Mouse (Mus musculus) liver, embryonic 11.5 days (tissue): ENCODE results near the gene Gm5868. TPM values are rescaled to one million over a fixed set of nuclear protein-coding genes. Genes with fewer than 3 reads are reported as not detected.

Experiments used
- ATAC-seq: fragments of 200-750 bp; cut with Nextera tagmentation; replicated peaks from 2 replicates; pipeline ENCODE4 v1.8.0; 2017; ENCODE audit warnings: moderate number of reproducible peaks, mild to moderate bottlenecking, moderate TSS enrichment, moderate library complexity; ENCODE audit not compliant: low FRiP score
- DNase-seq: peaks from one replicate; pipeline ENCODE4 v3.0.0-alpha.2; 2017; ENCODE audit warnings: low spot score
- H3K27ac ChIP-seq: fragments of 300-500 bp; sonication (generic); 2 replicates; pipeline ENCODE4 v1.5.1; 2014; ENCODE audit warnings: mild to moderate bottlenecking, low read depth, low read length, control low read depth
- H3K27me3 ChIP-seq: fragments of 300-500 bp; sonication (generic); replicated peaks from 2 replicates; pipeline ENCODE4 v1.6.1; 2014; ENCODE audit warnings: low read length, mixed read lengths; ENCODE audit not compliant: control insufficient read depth, insufficient read depth
- H3K36me3 ChIP-seq: fragments of 300-500 bp; sonication (generic); 2 replicates; pipeline ENCODE4 v1.6.1; 2014; ENCODE audit warnings: mild to moderate bottlenecking, low read length, moderate library complexity, mixed read lengths; ENCODE audit not compliant: control insufficient read depth, insufficient read depth
- H3K4me1 ChIP-seq: fragments of 300-500 bp; sonication (generic); replicated peaks from 2 replicates; pipeline ENCODE4 v1.6.1; 2014; ENCODE audit warnings: low read length, mixed read lengths; ENCODE audit not compliant: control insufficient read depth, insufficient read depth
- H3K4me2 ChIP-seq: fragments of 300-500 bp; sonication (generic); 2 replicates; pipeline ENCODE4 v1.6.1; 2014; ENCODE audit warnings: mild to moderate bottlenecking, control low read depth, moderate library complexity
- H3K4me3 ChIP-seq: fragments of 300-500 bp; sonication (generic); 2 replicates; pipeline ENCODE4 v1.5.1; 2014; ENCODE audit warnings: low read depth, low read length, control low read depth
- H3K9ac ChIP-seq: fragments of 300-500 bp; sonication (generic); 2 replicates; pipeline ENCODE4 v1.6.1; 2014; ENCODE audit warnings: low read depth, low read length, control low read depth
- H3K9me3 ChIP-seq: fragments of 300-500 bp; sonication (generic); 2 replicates; pipeline ENCODE4 v1.6.1; 2016; ENCODE audit warnings: low read length, inconsistent platforms, mixed read lengths; ENCODE audit not compliant: control insufficient read depth
- WGBS: fragments of 180-500 bp; shearing (Covaris S2); extraction: QIAGEN DNeasy Blood & Tissue Kit; methylation state at CpG from one replicate; pipeline ENCODE4 v1.1.7; 2014; 5-methylcytosine and 5-hydroxymethylcytosine counted together
- polyA plus RNA-seq: library from polyadenylated mRNA; unstranded; fragments of >200 nt; fragmentation: Nextera tagmentation; extraction: Ambion mirVana; gene quantifications from 2 replicates; pipeline ENCODE4 v1.2.1, GENCODE M21; 2014

Gene Gm5868
- 0.80 and 0.90 TPM in 2 replicates for polyA plus RNA-seq

- no peak within 1 kb of the TSS for H3K9ac ChIP-seq
- H3K36me3 ChIP-seq = no peaks in the 10 kb centered on the region
- no peak within 1 kb of the TSS for H3K27ac ChIP-seq
- H3K27me3 ChIP-seq = peaks cover 19% of the 10 kb centered on the region
- peak within 1 kb of the TSS; percentile 39 for H3K4me3 ChIP-seq
- 5% methylated on average over 37 of the region's 38 CpGs for WGBS
- 0 out of 2 replicates have a peak, but pooled peaks have one; percentile 15 for ATAC-seq
- DNase-seq = peak; percentile 33
- no peaks in the 10 kb centered on the region for H3K4me1 ChIP-seq
- H3K9me3 ChIP-seq = no peaks in the 10 kb centered on the region
- H3K4me2 ChIP-seq = peak within 1 kb of the TSS; percentile 62
These were observed at the start of gene Gm5868 for GRCm38 (mm10) chr5:72587192-72587681. Gene Gm5868, minus strand, starts transcription at chr5:72587551.

- Histone ChIP-seq H3K27ac (no peak overlapping the region), H3K4me2 (no peak overlapping the region), H3K9ac (no peak overlapping the region), H3K9me3 (no peaks in the 10 kb centered on the region), H3K36me3 (no peaks in the 10 kb centered on the region), H3K27me3 (no peaks in the 10 kb centered on the region), H3K4me3 (no peak overlapping the region), H3K4me1 (no peaks in the 10 kb centered on the region)
- WGBS = 86% methylated on average over 3 of the region's 3 CpGs
- no peak for ATAC-seq
- DNase-seq = no peak
These were observed 49.2 kb upstream of the Gm5868 start for GRCm38 (mm10) chr5:72636576-72636975.

- Histone ChIP-seq H3K4me2 (no peak overlapping the region), H3K4me1 (no peaks in the 10 kb centered on the region), H3K9me3 (no peaks in the 10 kb centered on the region), H3K27ac (no peak overlapping the region), H3K4me3 (no peak overlapping the region), H3K9ac (no peak overlapping the region), H3K27me3 (no peaks in the 10 kb centered on the region), H3K36me3 (no peaks in the 10 kb centered on the region)
- ATAC-seq = no peak
- no peak for DNase-seq
- 41% methylated on average over 3 of the region's 3 CpGs for WGBS
These were observed 48.8 kb upstream of the Gm5868 start for GRCm38 (mm10) chr5:72636122-72636521.

- no peaks in the 10 kb centered on the region for H3K4me1 ChIP-seq
- no peak overlapping the region for H3K9ac ChIP-seq
- H3K4me3 ChIP-seq = no peak overlapping the region
- 50% methylated on average over 9 of the region's 9 CpGs for WGBS
- no peak overlapping the region for H3K27ac ChIP-seq
- DNase-seq (no peak), ATAC-seq (no peak)
- H3K27me3 ChIP-seq = no peaks in the 10 kb centered on the region
- no peak overlapping the region for H3K4me2 ChIP-seq
- no peaks in the 10 kb centered on the region for H3K36me3 ChIP-seq
- H3K9me3 ChIP-seq = no peaks in the 10 kb centered on the region
These were observed 47.5 kb upstream of the Gm5868 start for GRCm38 (mm10) chr5:72634791-72635271.

GRCm38 (mm10) chr5:72630026-72630425 lies 42.7 kb upstream of the Gm5868 start:
- DNase-seq (no peak), ATAC-seq (no peak)
- Histone ChIP-seq H3K27ac (no peak overlapping the region), H3K9me3 (no peaks in the 10 kb centered on the region), H3K9ac (no peak overlapping the region), H3K4me2 (no peak overlapping the region), H3K4me3 (no peak overlapping the region), H3K27me3 (no peaks in the 10 kb centered on the region), H3K36me3 (no peaks in the 10 kb centered on the region), H3K4me1 (no peaks in the 10 kb centered on the region)
- 80% methylated on average over 6 of the region's 6 CpGs for WGBS

- 89% methylated on average over 1 of the region's 1 CpGs for WGBS
- Histone ChIP-seq H3K4me2 (no peak overlapping the region), H3K9me3 (no peaks in the 10 kb centered on the region), H3K9ac (no peak overlapping the region), H3K27me3 (no peaks in the 10 kb centered on the region), H3K27ac (no peak overlapping the region), H3K4me1 (no peaks in the 10 kb centered on the region), H3K4me3 (no peak overlapping the region), H3K36me3 (no peaks in the 10 kb centered on the region)
- DNase-seq = no peak
- no peak for ATAC-seq
These were observed 33.7 kb upstream of the Gm5868 start for GRCm38 (mm10) chr5:72621022-72621421.

GRCm38 (mm10) chr5:72617413-72617812 lies 30.1 kb upstream of the Gm5868 start:
- no peak for DNase-seq
- no peak for ATAC-seq
- no peaks in the 10 kb centered on the region for H3K27me3 ChIP-seq
- H3K36me3 ChIP-seq = no peaks in the 10 kb centered on the region
- H3K9me3 ChIP-seq = no peaks in the 10 kb centered on the region
- H3K4me3 ChIP-seq = no peak overlapping the region
- H3K4me1 ChIP-seq = no peaks in the 10 kb centered on the region
- 49% methylated on average over 4 of the region's 4 CpGs for WGBS
- no peak overlapping the region for H3K9ac ChIP-seq
- no peak overlapping the region for H3K27ac ChIP-seq
- H3K4me2 ChIP-seq = no peak overlapping the region

- WGBS = 76% methylated on average over 4 of the region's 4 CpGs
- H3K4me3 ChIP-seq = no peak overlapping the region
- H3K4me2 ChIP-seq = no peak overlapping the region
- no peak overlapping the region for H3K27ac ChIP-seq
- no peak overlapping the region for H3K9ac ChIP-seq
- DNase-seq (no peak), ATAC-seq (no peak)
- H3K9me3 ChIP-seq = no peaks in the 10 kb centered on the region
- H3K27me3 ChIP-seq = no peaks in the 10 kb centered on the region
- no peaks in the 10 kb centered on the region for H3K36me3 ChIP-seq
- H3K4me1 ChIP-seq = no peaks in the 10 kb centered on the region
These were observed 15.8 kb upstream of the Gm5868 start for GRCm38 (mm10) chr5:72603138-72603537.

- no peak overlapping the region for H3K4me2 ChIP-seq
- no peak overlapping the region for H3K4me3 ChIP-seq
- WGBS = 20% methylated on average over 5 of the region's 5 CpGs
- no peak overlapping the region for H3K9ac ChIP-seq
- H3K27ac ChIP-seq = no peak overlapping the region
- H3K36me3 ChIP-seq = no peaks in the 10 kb centered on the region
- H3K4me1 ChIP-seq = no peaks in the 10 kb centered on the region
- ATAC-seq = no peak
- H3K9me3 ChIP-seq = no peaks in the 10 kb centered on the region
- DNase-seq = peak; percentile 40
- no peaks in the 10 kb centered on the region for H3K27me3 ChIP-seq
These were observed 13.7 kb upstream of the Gm5868 start for GRCm38 (mm10) chr5:72601006-72601405.
